Mouse (Mus musculus) hindbrain, embryonic 10.5 days (tissue): Measurements from ENCODE around the gene Fam171a2. TPM values are rescaled to one million over a fixed set of nuclear protein-coding genes. Genes with fewer than 3 reads are reported as not detected.
"Not testable (repeated sequence)": the region's sequence is repeated elsewhere in the genome, so short reads cannot be mapped to it uniquely, and the experiment has no call there.

Source experiments
- DNase-seq: peaks from one replicate; pipeline ENCODE4 v3.0.0-alpha.2; 2017; ENCODE audit warnings: low spot score
- H3K27ac ChIP-seq: fragments of 300-500 bp; sonication (generic); 2 replicates; pipeline ENCODE4 v1.5.1; 2016; ENCODE audit warnings: mild to moderate bottlenecking, moderate library complexity
- H3K27me3 ChIP-seq: fragments of 300-500 bp; sonication (generic); 2 replicates; pipeline ENCODE4 v1.6.1; 2016; ENCODE audit warnings: mild to moderate bottlenecking; ENCODE audit not compliant: poor library complexity, insufficient read depth, severe bottlenecking
- H3K36me3 ChIP-seq: fragments of 300-500 bp; sonication (generic); 2 replicates; pipeline ENCODE4 v1.6.1; 2016; ENCODE audit warnings: mild to moderate bottlenecking, moderate library complexity
- H3K4me1 ChIP-seq: fragments of 300-500 bp; sonication (generic); replicated peaks from 2 replicates; pipeline ENCODE4 v1.6.1; 2016; ENCODE audit warnings: mild to moderate bottlenecking
- H3K4me3 ChIP-seq: fragments of 300-500 bp; sonication (generic); 2 replicates; pipeline ENCODE4 v1.5.1; 2016; ENCODE audit warnings: mild to moderate bottlenecking, moderate library complexity
- H3K9me3 ChIP-seq: fragments of 300-500 bp; sonication (generic); 2 replicates; pipeline ENCODE4 v1.6.1; 2016; ENCODE audit warnings: mild to moderate bottlenecking, moderate library complexity
- WGBS: fragments of 180-500 bp; shearing (Covaris S2); methylation state at CpG from one replicate; pipeline ENCODE4 v1.1.7; 2016; 5-methylcytosine and 5-hydroxymethylcytosine counted together
- polyA plus RNA-seq: library from polyadenylated mRNA; unstranded; fragments of >200 nt; fragmentation: Nextera tagmentation; extraction: Ambion mirVana; gene quantifications from 2 replicates; pipeline ENCODE4 v1.2.1, GENCODE M21; 2016

Fam171a2 gene
- polyA plus RNA-seq, 1 experiment from 2014 or later: 8.3 TPM

- Histone ChIP-seq H3K4me3 (peak overlapping the region; percentile 61), H3K9me3 (no peaks in the 10 kb centered on the region), H3K36me3 (peaks cover 17% of the 10 kb centered on the region), H3K27me3 (peaks cover 9% of the 10 kb centered on the region; the same call in 1 of the 2 replicates), H3K4me1 (peaks cover 42% of the 10 kb centered on the region), H3K27ac (0 out of 2 replicates have a peak overlapping the region, but pooled peaks have one; percentile 82)
- 46% methylated on average over 3 of the region's 3 CpGs for WGBS
- DNase-seq: no peak
These were observed 17.9 kb downstream of the Fam171a2 start for GRCm38 (mm10) chr11:102429551-102429950.

- no peak for DNase-seq
- Histone ChIP-seq H3K4me1 (peaks cover 40% of the 10 kb centered on the region), H3K27me3 (peaks cover 11% of the 10 kb centered on the region; the same call in 1 of the 2 replicates), H3K9me3 (no peaks in the 10 kb centered on the region), H3K4me3 (peak overlapping the region; percentile 61; the same call in 1 of the 2 replicates), H3K27ac (no peak overlapping the region), H3K36me3 (peaks cover 16% of the 10 kb centered on the region)
- 73% methylated on average over 8 of the region's 8 CpGs for WGBS
These were observed 18.4 kb downstream of the Fam171a2 start for GRCm38 (mm10) chr11:102428981-102429540.

GRCm38 (mm10) chr11:102425555-102426316 lies 21.7 kb downstream of the Fam171a2 start:
- 88% methylated on average over 8 of the region's 8 CpGs for WGBS
- H3K4me1 ChIP-seq: peaks cover 17% of the 10 kb centered on the region
- H3K27me3 ChIP-seq: peaks cover 11% of the 10 kb centered on the region; the same call in 1 of the 2 replicates

GRCm38 (mm10) chr11:102424666-102425065 lies 22.8 kb downstream of the Fam171a2 start:
- Histone ChIP-seq H3K36me3 (no peaks in the 10 kb centered on the region), H3K27me3 (peaks cover 11% of the 10 kb centered on the region; the same call in 1 of the 2 replicates), H3K9me3 (no peaks in the 10 kb centered on the region), H3K4me3 (no peak overlapping the region), H3K4me1 (peaks cover 6% of the 10 kb centered on the region; the same call in 1 of the 2 replicates), H3K27ac (no peak overlapping the region)
- no peak for DNase-seq
- WGBS: 76% methylated on average over 6 of the region's 6 CpGs

More at GRCm38 (mm10) chr11:102425555-102426316, 21.7 kb downstream of the Fam171a2 start:
- Histone ChIP-seq H3K27ac (no peak overlapping the region), H3K9me3 (no peaks in the 10 kb centered on the region), H3K4me3 (no peak overlapping the region), H3K36me3 (no peaks in the 10 kb centered on the region)
- no peak for DNase-seq

DNA sequence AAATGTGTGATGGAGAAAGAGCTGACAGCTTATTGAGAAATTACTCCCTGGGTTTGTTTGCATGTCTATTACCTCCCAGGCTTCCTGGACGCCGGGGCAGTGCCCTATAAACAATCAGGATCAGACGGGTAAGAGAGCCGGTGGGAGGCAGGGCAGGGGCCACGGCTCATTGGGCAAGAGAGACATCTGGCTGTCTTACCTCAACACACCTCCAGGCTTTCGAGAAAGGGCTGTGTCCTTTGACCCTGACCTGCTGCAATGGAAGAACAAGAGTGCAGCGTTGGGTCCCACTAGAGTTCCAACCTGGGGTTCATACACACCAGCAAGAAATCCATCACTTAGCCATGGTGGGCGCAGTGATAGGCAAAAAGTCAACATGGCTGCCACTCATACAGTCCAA lies 25.9 kb downstream of the Fam171a2 start:
- H3K4me3 ChIP-seq: no peak overlapping the region
- no peak overlapping the region for H3K27ac ChIP-seq
- no peak for DNase-seq
- no peaks in the 10 kb centered on the region for H3K36me3 ChIP-seq
- 66% methylated on average over 8 of the region's 8 CpGs for WGBS
- 0 out of 2 replicates have a peak, but pooled peaks cover 4% of the 10 kb centered on the region for H3K27me3 ChIP-seq
- H3K9me3 ChIP-seq: no peaks in the 10 kb centered on the region
- no peaks in the 10 kb centered on the region for H3K4me1 ChIP-seq

GRCm38 (mm10) chr11:102418887-102419286 lies 28.6 kb downstream of the Fam171a2 start:
- Histone ChIP-seq H3K9me3 (no peaks in the 10 kb centered on the region), H3K27me3 (no peaks in the 10 kb centered on the region), H3K27ac (no peak overlapping the region), H3K4me1 (no peaks in the 10 kb centered on the region), H3K36me3 (no peaks in the 10 kb centered on the region), H3K4me3 (no peak overlapping the region)
- DNase-seq: no peak

GRCm38 (mm10) chr11:102417160-102417559 lies 30.3 kb downstream of the Fam171a2 start:
- 72% methylated on average over 1 of the region's 1 CpGs for WGBS

DNA sequence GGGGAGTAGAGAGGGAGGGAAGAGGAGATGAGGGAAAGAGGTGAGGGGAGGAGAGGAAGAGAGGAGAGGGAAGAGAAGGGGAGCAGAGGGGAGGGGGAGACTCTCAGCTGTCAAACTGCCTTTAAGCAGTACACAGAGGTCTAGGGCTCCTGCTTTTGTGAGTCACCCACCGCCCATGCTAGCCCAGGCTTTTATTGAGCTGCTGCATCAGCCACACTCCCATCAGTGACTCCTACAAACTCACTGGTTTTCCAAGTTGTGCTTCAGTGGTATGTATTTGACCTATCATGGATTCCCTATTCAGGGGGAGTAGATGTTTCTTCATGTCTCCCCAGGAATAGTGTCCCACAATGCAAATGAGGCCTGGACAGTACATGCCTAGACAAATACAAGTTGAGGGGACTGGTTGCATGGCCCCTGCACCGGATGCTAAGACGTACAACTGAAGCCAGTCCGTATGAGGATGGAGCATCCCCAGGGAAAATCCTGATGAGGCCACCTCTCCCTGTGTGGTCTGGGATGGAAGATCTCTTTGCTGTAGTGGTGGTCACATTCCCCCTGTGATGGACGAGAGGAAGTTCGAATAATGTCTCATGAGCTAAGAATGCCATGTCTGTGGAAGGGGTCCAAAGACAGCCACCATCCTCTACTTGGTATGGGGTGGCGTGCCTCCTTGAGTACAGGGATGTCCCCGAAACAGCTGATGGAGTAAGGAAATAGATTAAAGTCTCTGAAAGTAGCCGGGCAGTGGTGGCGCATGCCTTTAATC lies 32.3 kb downstream of the Fam171a2 start:
- Histone ChIP-seq H3K36me3 (no peaks in the 10 kb centered on the region), H3K4me3 (no peak overlapping the region), H3K9me3 (no peaks in the 10 kb centered on the region), H3K27ac (no peak overlapping the region), H3K27me3 (no peaks in the 10 kb centered on the region), H3K4me1 (0 out of 2 replicates have a peak, but pooled peaks cover 6% of the 10 kb centered on the region)
- no peak for DNase-seq
- 75% methylated on average over 10 of the region's 10 CpGs for WGBS

More at GRCm38 (mm10) chr11:102417160-102417559, 30.3 kb downstream of the Fam171a2 start:
- no peaks in the 10 kb centered on the region for H3K9me3 ChIP-seq
- no peak overlapping the region for H3K4me3 ChIP-seq
- DNase-seq: no peak
- H3K27ac ChIP-seq: no peak overlapping the region
- no peaks in the 10 kb centered on the region for H3K4me1 ChIP-seq
- H3K27me3 ChIP-seq: no peaks in the 10 kb centered on the region
- no peaks in the 10 kb centered on the region for H3K36me3 ChIP-seq

DNA sequence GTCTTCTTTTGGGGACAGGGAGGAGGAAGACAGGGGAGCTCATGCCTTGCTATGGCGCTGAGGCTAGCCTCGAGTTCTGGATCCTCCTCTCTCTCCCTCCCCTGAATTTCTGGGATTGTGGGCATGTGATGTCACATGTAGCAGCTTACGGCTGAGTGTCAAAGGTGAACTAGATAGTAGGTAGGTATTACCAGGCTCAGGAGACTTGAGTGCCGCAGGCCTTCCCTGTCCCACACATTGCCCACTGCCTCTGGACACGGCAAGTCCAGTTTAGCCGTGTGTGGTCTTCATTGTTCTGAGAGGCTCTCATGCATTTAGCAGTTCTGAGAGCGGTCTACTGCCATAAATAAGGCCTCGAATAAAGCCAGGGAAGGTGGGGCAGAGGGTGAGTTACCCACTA lies 34.4 kb downstream of the Fam171a2 start:
- H3K27ac ChIP-seq: no peak overlapping the region
- no peak overlapping the region for H3K4me3 ChIP-seq
- no peak for DNase-seq
- H3K36me3 ChIP-seq: no peaks in the 10 kb centered on the region
- peaks cover 16% of the 10 kb centered on the region for H3K4me1 ChIP-seq
- 75% methylated on average over 8 of the region's 8 CpGs for WGBS
- H3K9me3 ChIP-seq: no peaks in the 10 kb centered on the region
- H3K27me3 ChIP-seq: no peaks in the 10 kb centered on the region

DNA sequence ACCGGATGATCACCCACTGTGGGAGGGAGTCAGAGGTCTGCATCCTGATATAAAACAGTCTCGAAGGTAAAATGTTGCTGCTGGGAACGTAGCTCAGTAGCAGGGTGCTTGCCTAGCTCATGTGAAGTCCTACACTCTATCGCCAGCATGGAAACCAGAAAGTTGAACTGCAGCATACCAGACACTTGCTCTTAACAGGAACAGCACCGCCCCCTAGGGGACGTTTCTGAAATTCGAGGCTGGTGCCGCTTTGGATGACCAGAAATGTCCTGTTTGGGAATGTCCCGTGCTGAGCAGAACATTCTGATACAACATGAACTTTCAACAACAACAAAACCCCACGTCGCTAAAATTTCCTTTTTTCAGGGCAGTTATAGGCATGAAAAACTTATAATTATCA lies 35.8 kb downstream of the Fam171a2 start:
- no peaks in the 10 kb centered on the region for H3K36me3 ChIP-seq
- H3K27me3 ChIP-seq: no peaks in the 10 kb centered on the region
- H3K4me1 ChIP-seq: peaks cover 30% of the 10 kb centered on the region
- no peaks in the 10 kb centered on the region for H3K9me3 ChIP-seq
- 9% methylated on average over 11 of the region's 11 CpGs for WGBS
- no peak overlapping the region; the same call in 1 of the 2 replicates for H3K4me3 ChIP-seq
- H3K27ac ChIP-seq: no peak overlapping the region
- peak; percentile 91 for DNase-seq

- Histone ChIP-seq H3K4me1 (peaks cover 36% of the 10 kb centered on the region), H3K4me3 (no peak overlapping the region), H3K27me3 (no peaks in the 10 kb centered on the region), H3K9me3 (no peaks in the 10 kb centered on the region), H3K27ac (no peak overlapping the region), H3K36me3 (no peaks in the 10 kb centered on the region)
- 88% methylated on average over 3 of the region's 3 CpGs for WGBS
- no peak for DNase-seq
These were observed 36.4 kb downstream of the Fam171a2 start for GRCm38 (mm10) chr11:102411061-102411460.

DNA sequence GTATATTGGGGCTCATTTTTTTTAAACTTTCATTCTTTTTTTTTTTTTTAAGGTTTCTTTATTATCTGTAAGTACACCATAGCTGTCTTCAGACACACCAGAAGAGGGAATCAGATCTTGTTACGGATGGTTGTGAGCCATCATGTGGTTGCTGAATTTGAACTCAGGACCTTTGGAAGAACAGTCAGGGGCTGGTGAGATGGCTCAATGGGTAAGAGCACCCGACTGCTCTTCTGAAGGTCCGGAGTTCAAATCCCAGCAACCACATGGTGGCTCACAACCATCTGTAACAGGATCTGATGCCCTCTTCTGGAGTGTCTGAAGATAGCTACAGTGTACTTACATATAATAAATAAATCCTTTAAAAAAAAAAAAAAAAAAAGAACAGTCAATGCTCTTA lies 37.1 kb downstream of the Fam171a2 start:
- not testable (repeated sequence) for H3K9me3 ChIP-seq, H3K36me3 ChIP-seq, H3K4me3 ChIP-seq, H3K27ac ChIP-seq, DNase-seq, H3K27me3 ChIP-seq
- H3K4me1 ChIP-seq: peaks cover 43% of the 10 kb centered on the region
- WGBS: 90% methylated on average over 3 of the region's 3 CpGs
